Mouse (Mus musculus) liver, embryonic 15.5 days (tissue): ENCODE measurements around the gene Enpep. TPM values are rescaled to one million over a fixed set of nuclear protein-coding genes. Genes with fewer than 3 reads are reported as not detected.
A peak's percentile ranks its signal among the peaks of the same experiment; 100 is the strongest.

Experiments
- ATAC-seq: fragments of 200-750 bp; cut with Nextera tagmentation; 2 replicates; pipeline ENCODE4 v1.8.0; 2017; ENCODE audit warnings: moderate number of reproducible peaks, mild to moderate bottlenecking, moderate library complexity; ENCODE audit not compliant: insufficient read depth
- H3K27ac ChIP-seq: fragments of 300-500 bp; sonication (generic); replicated peaks from 2 replicates; pipeline ENCODE4 v1.5.1; 2015; ENCODE audit warnings: mild to moderate bottlenecking, inconsistent platforms
- H3K27me3 ChIP-seq: fragments of 300-500 bp; sonication (generic); 2 replicates; pipeline ENCODE4 v1.6.1; 2015; ENCODE audit warnings: mild to moderate bottlenecking, inconsistent platforms
- H3K36me3 ChIP-seq: fragments of 300-500 bp; sonication (generic); replicated peaks from 2 replicates; pipeline ENCODE4 v1.6.1; 2015; ENCODE audit warnings: moderate library complexity, mild to moderate bottlenecking, inconsistent platforms
- H3K4me1 ChIP-seq: fragments of 300-500 bp; sonication (generic); replicated peaks from 2 replicates; pipeline ENCODE4 v1.6.1; 2015; ENCODE audit warnings: inconsistent platforms
- H3K4me2 ChIP-seq: fragments of 300-500 bp; sonication (generic); 2 replicates; pipeline ENCODE4 v1.6.1; 2015; ENCODE audit warnings: moderate library complexity, mild to moderate bottlenecking, inconsistent platforms
- H3K4me3 ChIP-seq: fragments of 300-500 bp; sonication (generic); replicated peaks from 2 replicates; pipeline ENCODE4 v1.5.1; 2015; ENCODE audit warnings: mild to moderate bottlenecking, inconsistent platforms
- H3K9ac ChIP-seq: fragments of 300-500 bp; sonication (generic); 2 replicates; pipeline ENCODE4 v1.6.1; 2015; ENCODE audit warnings: moderate library complexity, mild to moderate bottlenecking, inconsistent platforms
- H3K9me3 ChIP-seq: fragments of 300-500 bp; sonication (generic); replicated peaks from 2 replicates; pipeline ENCODE4 v1.6.1; 2016; ENCODE audit warnings: inconsistent platforms
- WGBS: fragments of 180-500 bp; shearing (Covaris S2); methylation state at CpG from one replicate; pipeline ENCODE4 v1.1.7; 2015; ENCODE audit warnings: mixed read lengths; ENCODE audit not compliant: insufficient replicate concordance; 5-methylcytosine and 5-hydroxymethylcytosine counted together
- polyA plus RNA-seq: library from polyadenylated mRNA; unstranded; fragments of >200 nt; fragmentation: Nextera tagmentation; extraction: Ambion mirVana; gene quantifications from 2 replicates; pipeline ENCODE4 v1.2.1, GENCODE M21; 2015

The Enpep gene
- polyA plus RNA-seq, result 4.0 and 4.2 TPM in 2 replicates

GRCm38 (mm10) chr3:129332586-129332985 lies at the start of gene Enpep:
Gene Enpep, minus strand, starts transcription at chr3:129332720.
- Histone ChIP-seq H3K9ac (no peak within 1 kb of the TSS), H3K9me3 (no peaks in the 10 kb centered on the region), H3K4me2 (peak within 1 kb of the TSS; percentile 54), H3K4me1 (no peaks in the 10 kb centered on the region), H3K27me3 (no peaks in the 10 kb centered on the region), H3K4me3 (peak within 1 kb of the TSS; percentile 48), H3K36me3 (no peaks in the 10 kb centered on the region), H3K27ac (no peak within 1 kb of the TSS)
- ATAC-seq, result peak; percentile 58; the same call in 1 of the 2 replicates
- 48% methylated on average over 13 of the region's 13 CpGs for WGBS

GRCm38 (mm10) chr3:129379109-129379508 lies 46.6 kb upstream of the Enpep start:
- Histone ChIP-seq H3K4me3 (no peak overlapping the region), H3K27ac (no peak overlapping the region), H3K4me1 (no peaks in the 10 kb centered on the region), H3K9ac (no peak overlapping the region), H3K9me3 (no peaks in the 10 kb centered on the region), H3K27me3 (no peaks in the 10 kb centered on the region), H3K36me3 (no peaks in the 10 kb centered on the region), H3K4me2 (no peak overlapping the region)
- no peak for ATAC-seq
- 50% methylated on average over 3 of the region's 3 CpGs for WGBS

GRCm38 (mm10) chr3:129375087-129375486 lies 42.6 kb upstream of the Enpep start:
- no peaks in the 10 kb centered on the region for H3K4me1 ChIP-seq
- no peak overlapping the region for H3K27ac ChIP-seq
- no peak overlapping the region for H3K9ac ChIP-seq
- no peaks in the 10 kb centered on the region for H3K9me3 ChIP-seq
- no peaks in the 10 kb centered on the region for H3K27me3 ChIP-seq
- no peak overlapping the region for H3K4me3 ChIP-seq
- ATAC-seq, result no peak
- no peaks in the 10 kb centered on the region for H3K36me3 ChIP-seq
- WGBS, result 78% methylated on average over 3 of the region's 3 CpGs
- no peak overlapping the region for H3K4me2 ChIP-seq

- H3K4me3 ChIP-seq, result no peak overlapping the region
- no peak overlapping the region for H3K4me2 ChIP-seq
- H3K27ac ChIP-seq, result no peak overlapping the region
- no peaks in the 10 kb centered on the region for H3K9me3 ChIP-seq
- no peak for ATAC-seq
- H3K9ac ChIP-seq, result no peak overlapping the region
- H3K4me1 ChIP-seq, result no peaks in the 10 kb centered on the region
- 37% methylated on average over 2 of the region's 2 CpGs for WGBS
- H3K36me3 ChIP-seq, result no peaks in the 10 kb centered on the region
- no peaks in the 10 kb centered on the region for H3K27me3 ChIP-seq
Observed at GRCm38 (mm10) chr3:129373108-129373507, 40.6 kb upstream of the Enpep start.

- no peak for ATAC-seq
- no peak overlapping the region for H3K4me3 ChIP-seq
- H3K4me2 ChIP-seq, result no peak overlapping the region
- no peaks in the 10 kb centered on the region for H3K36me3 ChIP-seq
- H3K27ac ChIP-seq, result no peak overlapping the region
- no peak overlapping the region for H3K9ac ChIP-seq
- H3K27me3 ChIP-seq, result no peaks in the 10 kb centered on the region
- no peaks in the 10 kb centered on the region for H3K9me3 ChIP-seq
- WGBS, result 56% methylated on average over 3 of the region's 3 CpGs
- no peaks in the 10 kb centered on the region for H3K4me1 ChIP-seq
Observed at GRCm38 (mm10) chr3:129369491-129369890, 37.0 kb upstream of the Enpep start.

GRCm38 (mm10) chr3:129365919-129366318 lies 33.4 kb upstream of the Enpep start:
- no peaks in the 10 kb centered on the region for H3K9me3 ChIP-seq
- H3K4me1 ChIP-seq, result no peaks in the 10 kb centered on the region
- H3K27me3 ChIP-seq, result no peaks in the 10 kb centered on the region
- H3K9ac ChIP-seq, result no peak overlapping the region
- no peak overlapping the region for H3K4me2 ChIP-seq
- no peaks in the 10 kb centered on the region for H3K36me3 ChIP-seq
- no peak for ATAC-seq
- WGBS, result 55% methylated on average over 1 of the region's 1 CpGs
- no peak overlapping the region for H3K4me3 ChIP-seq
- H3K27ac ChIP-seq, result no peak overlapping the region

GRCm38 (mm10) chr3:129364818-129365390 lies 32.4 kb upstream of the Enpep start:
- whole genome bisulfite sequencing, result 53% methylated on average over 2 of the region's 2 CpGs
- Histone ChIP-seq H3K4me3 (no peak overlapping the region), H3K9ac (no peak overlapping the region), H3K9me3 (no peaks in the 10 kb centered on the region), H3K4me1 (no peaks in the 10 kb centered on the region), H3K27me3 (no peaks in the 10 kb centered on the region), H3K4me2 (no peak overlapping the region), H3K27ac (no peak overlapping the region), H3K36me3 (no peaks in the 10 kb centered on the region)
- no peak for ATAC-seq

- Histone ChIP-seq H3K9ac (no peak overlapping the region), H3K27ac (no peak overlapping the region), H3K36me3 (no peaks in the 10 kb centered on the region), H3K9me3 (no peaks in the 10 kb centered on the region), H3K4me1 (no peaks in the 10 kb centered on the region), H3K4me2 (no peak overlapping the region), H3K27me3 (no peaks in the 10 kb centered on the region), H3K4me3 (no peak overlapping the region)
- ATAC-seq, result no peak
- WGBS, result 55% methylated on average over 1 of the region's 1 CpGs
Observed at GRCm38 (mm10) chr3:129363426-129363825, 30.9 kb upstream of the Enpep start.

GRCm38 (mm10) chr3:129358115-129358514 lies 25.6 kb upstream of the Enpep start:
- Histone ChIP-seq H3K9ac (no peak overlapping the region), H3K9me3 (no peaks in the 10 kb centered on the region), H3K27me3 (no peaks in the 10 kb centered on the region), H3K27ac (no peak overlapping the region), H3K4me2 (no peak overlapping the region), H3K4me1 (no peaks in the 10 kb centered on the region), H3K4me3 (no peak overlapping the region), H3K36me3 (no peaks in the 10 kb centered on the region)
- no peak for ATAC-seq
- 61% methylated on average over 2 of the region's 2 CpGs for WGBS

GRCm38 (mm10) chr3:129353901-129354300 lies 21.4 kb upstream of the Enpep start:
- H3K36me3 ChIP-seq, result no peaks in the 10 kb centered on the region
- no peak for ATAC-seq
- no peaks in the 10 kb centered on the region for H3K9me3 ChIP-seq
- no peak overlapping the region for H3K4me3 ChIP-seq
- H3K4me1 ChIP-seq, result no peaks in the 10 kb centered on the region
- no peaks in the 10 kb centered on the region for H3K27me3 ChIP-seq
- no peak overlapping the region for H3K9ac ChIP-seq
- WGBS, result 51% methylated on average over 4 of the region's 4 CpGs
- no peak overlapping the region for H3K27ac ChIP-seq
- no peak overlapping the region for H3K4me2 ChIP-seq

- no peak overlapping the region for H3K4me2 ChIP-seq
- WGBS, result 58% methylated on average over 11 of the region's 11 CpGs
- H3K36me3 ChIP-seq, result no peaks in the 10 kb centered on the region
- no peak overlapping the region for H3K4me3 ChIP-seq
- H3K9me3 ChIP-seq, result no peaks in the 10 kb centered on the region
- H3K27me3 ChIP-seq, result no peaks in the 10 kb centered on the region
- no peak for ATAC-seq
- no peak overlapping the region for H3K27ac ChIP-seq
- no peaks in the 10 kb centered on the region for H3K4me1 ChIP-seq
- H3K9ac ChIP-seq, result no peak overlapping the region
Observed at GRCm38 (mm10) chr3:129351320-129351877, 18.9 kb upstream of the Enpep start.

- Histone ChIP-seq H3K36me3 (no peaks in the 10 kb centered on the region), H3K4me2 (no peak overlapping the region), H3K4me1 (no peaks in the 10 kb centered on the region), H3K27me3 (no peaks in the 10 kb centered on the region), H3K4me3 (no peak overlapping the region), H3K9ac (no peak overlapping the region), H3K9me3 (no peaks in the 10 kb centered on the region), H3K27ac (no peak overlapping the region)
- WGBS, result 75% methylated on average over 10 of the region's 10 CpGs
- ATAC-seq, result no peak
Observed at GRCm38 (mm10) chr3:129347277-129347676, 14.8 kb upstream of the Enpep start.
